Mouse (Mus musculus): ENCODE data around the gene Chrm3. TPM values are rescaled to one million over a fixed set of nuclear protein-coding genes. Genes with fewer than 3 reads are reported as not detected.
"Not testable (repeated sequence)": the region's sequence is repeated elsewhere in the genome, so short reads cannot be mapped to it uniquely, and the experiment has no call there.

Chrm3 gene
- polyA plus RNA-seq, 2 experiments from 2014 or later, result 0.11 to 0.20 TPM

GRCm38 (mm10) chr13:9888284-9888683, 472.4 kb downstream of the Chrm3 start:
- ATAC-seq, result no peak

- no peak for ATAC-seq
These were observed 473.4 kb downstream of the Chrm3 start for GRCm38 (mm10) chr13:9887261-9887660.

- ATAC-seq, result no peak
These were observed 474.0 kb downstream of the Chrm3 start for GRCm38 (mm10) chr13:9886465-9887135.

- peak; percentile 76 for ATAC-seq
These were observed 478.0 kb downstream of the Chrm3 start for GRCm38 (mm10) chr13:9882362-9883282.

- ATAC-seq, result no peak
These were observed 478.7 kb downstream of the Chrm3 start for GRCm38 (mm10) chr13:9881930-9882329.

GRCm38 (mm10) chr13:9880401-9880800, 480.2 kb downstream of the Chrm3 start:
- ATAC-seq, result no peak

GRCm38 (mm10) chr13:9878596-9879010, 482.0 kb downstream of the Chrm3 start:
- ATAC-seq, result no peak

- ATAC-seq, result no peak
These were observed 487.3 kb downstream of the Chrm3 start for GRCm38 (mm10) chr13:9873377-9873776.

- no peak for ATAC-seq
These were observed 494.5 kb downstream of the Chrm3 start for GRCm38 (mm10) chr13:9866161-9866560.

- no peak for ATAC-seq
These were observed 513.1 kb downstream of the Chrm3 start for GRCm38 (mm10) chr13:9847515-9847914.

- ATAC-seq, result peak; percentile 85
These were observed 513.9 kb downstream of the Chrm3 start for GRCm38 (mm10) chr13:9846543-9847434.

- ATAC-seq, result not testable (repeated sequence)
These were observed 526.4 kb downstream of the Chrm3 start for GRCm38 (mm10) chr13:9834146-9834679.

GRCm38 (mm10) chr13:9826227-9826626, 534.4 kb downstream of the Chrm3 start:
- ATAC-seq, result peak; percentile 43

Data from activated CD4-positive, CD25-positive, alpha-beta regulatory T cell, adult 4 months (primary cell).